Mouse (Mus musculus): ENCODE data around the gene Cyp4x1.

- TF ChIP-seq GATA1 (IDR thresholded peaks at IDR 0.05; ENCODE audit: borderline replicate concordance, low read length) (no peak), FLI1 (IDR thresholded peaks at IDR 0.05; ENCODE audit: low read length) (no peak)
Measured at GRCm38 (mm10) chr4:115154723-115155122, 20.6 kb upstream of the Cyp4x1 start.
